Mouse (Mus musculus): Measurements from ENCODE around the gene Parva. TPM values are rescaled to one million over a fixed set of nuclear protein-coding genes. Genes with fewer than 3 reads are reported as not detected.

Gene Parva
- polyA plus RNA-seq, 1 experiment: 126 TPM

DNA sequence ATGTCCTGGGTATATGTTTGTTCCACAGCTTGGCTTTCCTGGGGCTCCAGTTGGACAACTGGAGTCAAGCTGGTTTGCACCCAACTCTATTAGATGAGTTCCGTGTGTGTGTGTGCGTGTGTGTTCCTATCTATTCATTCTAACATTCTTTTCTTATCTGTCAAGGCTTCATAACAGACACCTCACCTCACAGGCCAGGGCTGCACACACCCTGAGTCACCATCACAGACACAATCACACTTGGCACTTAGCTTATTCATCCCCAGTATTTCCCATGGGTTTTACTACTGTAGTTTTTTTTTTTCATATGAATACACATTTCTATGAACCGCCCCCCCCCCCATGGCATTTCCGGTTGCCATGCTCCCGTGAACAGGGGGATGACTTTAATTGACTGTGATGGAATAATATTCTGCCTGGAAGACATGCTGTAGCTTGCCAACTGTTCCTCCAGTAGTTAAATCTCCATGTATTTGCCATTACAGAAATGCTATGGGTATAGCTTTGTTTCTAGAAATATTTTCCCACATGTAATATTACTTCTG lies 28.3 kb downstream of the Parva start:
- Histone ChIP-seq H3ac (ENCODE audit: control insufficient read depth, insufficient read length, low read depth) (no peak overlapping the region), H3K4me3 (ENCODE audit: insufficient read depth, poor library complexity, severe bottlenecking) (no peak overlapping the region), H3K79me3 (ENCODE audit: low read depth) (peaks cover 53% of the 10 kb centered on the region), H3K27me3 (ENCODE audit: control insufficient read depth, insufficient read depth, insufficient read length) (no peaks in the 10 kb centered on the region), H3K79me2 (ENCODE audit: control insufficient read depth, insufficient read depth) (peaks cover 81% of the 10 kb centered on the region), H3K36me3 (ENCODE audit: control insufficient read depth, insufficient read depth) (peaks cover 2% of the 10 kb centered on the region)
- TF ChIP-seq MAX (IDR thresholded peaks at IDR 0.05) (peak; percentile 34), MYOD1 (IDR thresholded peaks at IDR 0.05; ENCODE audit: control insufficient read depth, insufficient read length, low read depth) (peak; percentile 42), CEBPB (IDR thresholded peaks at IDR 0.05; ENCODE audit: low read depth) (no peak), FOSL1 (IDR thresholded peaks at IDR 0.05; ENCODE audit: insufficient read depth, low read length, poor library complexity, severe bottlenecking) (peak; percentile 68), CTCF (IDR thresholded peaks at IDR 0.05; ENCODE audit: control insufficient read depth, insufficient read depth, insufficient read length) (no peak)

DNA sequence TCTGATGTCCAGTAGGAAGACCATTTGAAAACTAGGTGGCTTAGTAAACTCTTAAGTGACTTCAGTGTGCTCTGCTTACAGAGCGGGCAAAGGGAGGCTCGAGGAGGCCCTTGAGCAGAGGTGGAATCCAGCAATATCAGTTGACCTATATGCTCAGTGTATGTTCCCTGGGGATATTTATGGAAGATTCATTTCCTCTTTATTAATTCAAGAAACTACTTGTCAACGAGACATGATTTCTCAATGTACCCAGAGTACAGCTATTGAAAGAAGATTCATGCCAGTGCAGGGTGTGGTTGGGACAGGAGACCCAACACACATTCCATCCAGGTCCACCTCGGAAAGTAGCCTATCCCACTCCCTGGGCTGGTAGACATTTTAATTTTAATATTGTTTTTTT lies 30.1 kb downstream of the Parva start:
- no peaks in the 10 kb centered on the region for H3K27me3 ChIP-seq (ENCODE audit: control insufficient read depth, insufficient read depth, insufficient read length)
- H3K36me3 ChIP-seq (ENCODE audit: control insufficient read depth, insufficient read depth): no peaks in the 10 kb centered on the region
- peaks cover 76% of the 10 kb centered on the region for H3K79me2 ChIP-seq (ENCODE audit: control insufficient read depth, insufficient read depth)
- peaks cover 48% of the 10 kb centered on the region for H3K79me3 ChIP-seq (ENCODE audit: low read depth)
- no peak for TF ChIP-seq CTCF (IDR thresholded peaks at IDR 0.05; ENCODE audit: control insufficient read depth, insufficient read depth, insufficient read length)
- TF ChIP-seq MYOD1 (IDR thresholded peaks at IDR 0.05; ENCODE audit: control insufficient read depth, insufficient read length, low read depth): no peak
- no peak for TF ChIP-seq MYOG (IDR thresholded peaks at IDR 0.05; ENCODE audit: control insufficient read depth, extremely low read depth, insufficient read length)
- no peak for TF ChIP-seq MAX (IDR thresholded peaks at IDR 0.05)
- TF ChIP-seq USF1 (IDR thresholded peaks at IDR 0.05; ENCODE audit: low read depth): no peak
- no peak for TF ChIP-seq FOSL1 (IDR thresholded peaks at IDR 0.05; ENCODE audit: insufficient read depth, low read length, poor library complexity, severe bottlenecking)
- no peak for TF ChIP-seq CEBPB (IDR thresholded peaks at IDR 0.05; ENCODE audit: low read depth)
- no peak overlapping the region for H3ac ChIP-seq (ENCODE audit: control insufficient read depth, insufficient read length, low read depth)
- no peak overlapping the region for H3K4me3 ChIP-seq (ENCODE audit: insufficient read depth, poor library complexity, severe bottlenecking)

DNA sequence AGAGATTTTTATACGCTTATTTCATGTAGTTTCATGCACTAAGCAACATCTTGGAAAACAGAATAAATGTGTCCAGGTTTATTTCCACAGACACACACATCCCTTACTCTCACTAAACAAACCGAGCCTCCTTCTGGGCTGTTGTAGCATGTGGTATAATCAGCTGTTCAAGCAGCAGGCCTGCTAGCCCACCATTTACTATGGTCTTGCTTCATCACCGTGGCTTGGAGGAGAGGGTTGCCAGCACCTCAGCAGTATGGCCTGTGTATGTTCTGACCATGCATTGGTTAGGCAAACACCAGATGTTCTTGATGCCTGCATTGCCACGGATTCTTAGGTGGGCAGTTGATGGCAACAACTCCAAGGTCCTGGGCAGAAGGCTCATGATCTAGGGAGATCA lies 30.6 kb downstream of the Parva start:
- peaks cover 78% of the 10 kb centered on the region for H3K79me2 ChIP-seq (ENCODE audit: control insufficient read depth, insufficient read depth)
- TF ChIP-seq USF1 (IDR thresholded peaks at IDR 0.05; ENCODE audit: low read depth): no peak
- peak; percentile 31 for TF ChIP-seq CEBPB (IDR thresholded peaks at IDR 0.05; ENCODE audit: low read depth)
- H3K27me3 ChIP-seq (ENCODE audit: control insufficient read depth, insufficient read depth, insufficient read length): no peaks in the 10 kb centered on the region
- H3K4me3 ChIP-seq (ENCODE audit: insufficient read depth, poor library complexity, severe bottlenecking): no peak overlapping the region
- H3K36me3 ChIP-seq (ENCODE audit: control insufficient read depth, insufficient read depth): no peaks in the 10 kb centered on the region
- no peak overlapping the region for H3ac ChIP-seq (ENCODE audit: control insufficient read depth, insufficient read length, low read depth)
- peaks cover 52% of the 10 kb centered on the region for H3K79me3 ChIP-seq (ENCODE audit: low read depth)

DNA sequence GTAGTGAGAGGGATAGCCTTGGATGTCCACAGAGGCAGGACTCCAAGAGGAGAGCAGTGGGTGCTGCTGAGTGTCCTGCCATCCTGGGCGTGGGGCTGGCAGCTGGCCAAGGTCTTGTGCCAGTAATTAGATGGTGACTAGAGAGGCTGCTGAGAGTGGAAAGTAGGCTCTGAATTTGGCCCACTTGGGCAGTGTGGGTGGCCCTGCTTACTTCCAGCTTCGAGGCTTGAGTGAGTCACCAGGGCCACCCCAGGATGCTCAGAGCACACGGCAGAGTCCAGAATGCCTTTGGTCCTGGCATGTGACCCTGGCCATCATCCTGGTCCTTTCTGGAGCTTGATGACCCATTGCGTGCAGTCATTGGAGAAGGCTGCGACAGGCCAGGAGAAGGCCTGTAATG lies 31.1 kb downstream of the Parva start:
- Histone ChIP-seq H3K27me3 (ENCODE audit: control insufficient read depth, insufficient read depth, insufficient read length) (no peaks in the 10 kb centered on the region), H3K4me3 (ENCODE audit: insufficient read depth, poor library complexity, severe bottlenecking) (no peak overlapping the region), H3K36me3 (ENCODE audit: control insufficient read depth, insufficient read depth) (no peaks in the 10 kb centered on the region), H3K79me3 (ENCODE audit: low read depth) (peaks cover 55% of the 10 kb centered on the region), H3K79me2 (ENCODE audit: control insufficient read depth, insufficient read depth) (peaks cover 79% of the 10 kb centered on the region), H3ac (ENCODE audit: control insufficient read depth, insufficient read length, low read depth) (no peak overlapping the region)
- TF ChIP-seq MYOD1 (IDR thresholded peaks at IDR 0.05; ENCODE audit: control insufficient read depth, insufficient read length, low read depth) (no peak), CEBPB (IDR thresholded peaks at IDR 0.05; ENCODE audit: low read depth) (no peak), USF1 (IDR thresholded peaks at IDR 0.05; ENCODE audit: low read depth) (peak; percentile 78), MAX (IDR thresholded peaks at IDR 0.05) (peak; percentile 64)

DNA sequence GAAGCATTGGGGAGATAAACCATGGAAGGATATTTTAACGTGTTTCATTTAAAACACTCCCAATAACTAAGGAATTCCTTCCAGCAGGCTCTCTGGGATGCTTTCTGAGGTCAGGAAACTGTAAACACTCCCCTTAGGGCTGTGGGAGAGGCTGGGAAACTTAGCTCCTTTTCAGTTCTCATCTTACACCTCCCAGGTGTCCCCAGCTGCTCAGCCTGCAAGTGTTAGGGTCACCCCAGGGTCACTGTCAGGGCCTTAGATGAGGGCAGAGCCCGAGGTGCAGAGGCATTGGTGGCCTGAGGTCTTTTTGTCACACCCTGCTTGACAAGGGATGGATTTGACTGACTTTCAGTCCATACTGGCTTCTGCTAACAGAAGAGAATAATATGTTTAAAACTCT lies 35.8 kb downstream of the Parva start:
- TF ChIP-seq CTCF (IDR thresholded peaks at IDR 0.05; ENCODE audit: control insufficient read depth, insufficient read depth, insufficient read length) (no peak), CEBPB (IDR thresholded peaks at IDR 0.05; ENCODE audit: low read depth) (no peak), MYOD1 (IDR thresholded peaks at IDR 0.05; ENCODE audit: control insufficient read depth, insufficient read length, low read depth) (no peak), MYOG (IDR thresholded peaks at IDR 0.05; ENCODE audit: control insufficient read depth, extremely low read depth, insufficient read length) (no peak), MAX (IDR thresholded peaks at IDR 0.05) (no peak), FOSL1 (IDR thresholded peaks at IDR 0.05; ENCODE audit: insufficient read depth, low read length, poor library complexity, severe bottlenecking) (no peak), USF1 (IDR thresholded peaks at IDR 0.05; ENCODE audit: low read depth) (no peak)
- peaks cover 53% of the 10 kb centered on the region for H3K79me3 ChIP-seq (ENCODE audit: low read depth)
- H3K79me2 ChIP-seq (ENCODE audit: control insufficient read depth, insufficient read depth): peaks cover 82% of the 10 kb centered on the region
- no peak overlapping the region for H3K4me3 ChIP-seq (ENCODE audit: insufficient read depth, poor library complexity, severe bottlenecking)
- H3K27me3 ChIP-seq (ENCODE audit: control insufficient read depth, insufficient read depth, insufficient read length): no peaks in the 10 kb centered on the region
- no peak overlapping the region for H3ac ChIP-seq (ENCODE audit: control insufficient read depth, insufficient read length, low read depth)
- peaks cover 14% of the 10 kb centered on the region for H3K36me3 ChIP-seq (ENCODE audit: control insufficient read depth, insufficient read depth)

DNA sequence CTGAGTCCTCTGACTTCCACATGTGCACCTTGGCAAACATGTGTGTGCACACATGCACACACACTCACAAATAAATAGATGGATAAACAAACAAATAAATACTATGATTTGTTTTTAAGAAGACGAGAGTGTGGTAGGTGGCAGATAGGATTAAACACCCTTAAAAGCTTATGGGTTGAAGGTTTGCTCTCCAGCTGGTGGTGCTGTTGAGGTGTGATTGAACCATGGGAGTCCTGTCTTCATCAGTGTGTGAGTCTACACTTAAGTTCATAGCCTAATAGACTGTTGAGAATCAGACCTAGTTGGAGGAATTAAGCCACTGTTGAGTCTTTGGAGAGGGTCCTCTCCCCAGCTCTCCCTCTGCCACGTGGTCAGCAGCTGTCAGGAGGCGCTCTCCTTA lies 38.6 kb downstream of the Parva start:
- H3K79me2 ChIP-seq (ENCODE audit: control insufficient read depth, insufficient read depth): peaks cover 86% of the 10 kb centered on the region
- peaks cover 21% of the 10 kb centered on the region for H3K36me3 ChIP-seq (ENCODE audit: control insufficient read depth, insufficient read depth)
- no peak overlapping the region for H3ac ChIP-seq (ENCODE audit: control insufficient read depth, insufficient read length, low read depth)
- TF ChIP-seq MAX (IDR thresholded peaks at IDR 0.05): no peak
- no peak for TF ChIP-seq USF1 (IDR thresholded peaks at IDR 0.05; ENCODE audit: low read depth)
- TF ChIP-seq CTCF (IDR thresholded peaks at IDR 0.05; ENCODE audit: control insufficient read depth, insufficient read depth, insufficient read length): no peak
- no peak for TF ChIP-seq MYOG (IDR thresholded peaks at IDR 0.05; ENCODE audit: control insufficient read depth, extremely low read depth, insufficient read length)
- no peak for TF ChIP-seq FOSL1 (IDR thresholded peaks at IDR 0.05; ENCODE audit: insufficient read depth, low read length, poor library complexity, severe bottlenecking)
- H3K4me3 ChIP-seq (ENCODE audit: insufficient read depth, poor library complexity, severe bottlenecking): no peak overlapping the region
- H3K27me3 ChIP-seq (ENCODE audit: control insufficient read depth, insufficient read depth, insufficient read length): no peaks in the 10 kb centered on the region
- peaks cover 48% of the 10 kb centered on the region for H3K79me3 ChIP-seq (ENCODE audit: low read depth)
